Mouse (Mus musculus): ENCODE results near the gene Emilin2. TPM values are rescaled to one million over a fixed set of nuclear protein-coding genes. Genes with fewer than 3 reads are reported as not detected.

Gene Emilin2
- polyA plus RNA-seq, 1 experiment from 2014 or later, result 1.8 TPM

GRCm38 (mm10) chr17:71307251-71307790 lies 4.5 kb downstream of the Emilin2 start:
- DNase-seq (no peak), ATAC-seq (ENCODE audit: low FRiP score, low TSS enrichment) (no peak)
- no peak overlapping the region for H3K27ac ChIP-seq (replicated peaks; ENCODE audit: low read depth, low read length)
- no peaks in the 10 kb centered on the region for H3K9me3 ChIP-seq (ENCODE audit: control insufficient read depth, low read length)
- peaks cover 14% of the 10 kb centered on the region; the same call in 1 of the 2 replicates for H3K4me1 ChIP-seq (ENCODE audit: control insufficient read depth, insufficient read depth, low read length)
- H3K36me3 ChIP-seq (ENCODE audit: control insufficient read depth, insufficient read depth, low read length), result no peaks in the 10 kb centered on the region
- H3K27me3 ChIP-seq (ENCODE audit: control insufficient read depth, insufficient read depth, low read length), result peaks cover 25% of the 10 kb centered on the region
- no peak overlapping the region for H3K9ac ChIP-seq (replicated peaks; ENCODE audit: low read length)
- H3K4me2 ChIP-seq (ENCODE audit: low read length), result no peak overlapping the region
- H3K4me3 ChIP-seq (replicated peaks; ENCODE audit: low read depth, low read length), result no peak overlapping the region
- 88% methylated on average over 10 of the region's 10 CpGs for WGBS

- WGBS, result 82% methylated on average over 4 of the region's 4 CpGs
- no peak overlapping the region for H3K4me3 ChIP-seq (replicated peaks; ENCODE audit: low read depth, low read length)
- no peaks in the 10 kb centered on the region for H3K36me3 ChIP-seq (ENCODE audit: control insufficient read depth, insufficient read depth, low read length)
- no peak overlapping the region for H3K9ac ChIP-seq (replicated peaks; ENCODE audit: low read length)
- peaks cover 19% of the 10 kb centered on the region for H3K27me3 ChIP-seq (ENCODE audit: control insufficient read depth, insufficient read depth, low read length)
- no peaks in the 10 kb centered on the region for H3K9me3 ChIP-seq (ENCODE audit: control insufficient read depth, low read length)
- peaks cover 14% of the 10 kb centered on the region; the same call in 1 of the 2 replicates for H3K4me1 ChIP-seq (ENCODE audit: control insufficient read depth, insufficient read depth, low read length)
- ATAC-seq (ENCODE audit: low FRiP score, low TSS enrichment) (no peak), DNase-seq (no peak)
- H3K4me2 ChIP-seq (ENCODE audit: low read length), result no peak overlapping the region
- no peak overlapping the region for H3K27ac ChIP-seq (replicated peaks; ENCODE audit: low read depth, low read length)
Observed at GRCm38 (mm10) chr17:71306716-71307115, 5.1 kb downstream of the Emilin2 start.

GRCm38 (mm10) chr17:71306091-71306490 lies 5.7 kb downstream of the Emilin2 start:
- H3K4me2 ChIP-seq (ENCODE audit: low read length), result no peak overlapping the region
- no peak overlapping the region for H3K4me3 ChIP-seq (replicated peaks; ENCODE audit: low read depth, low read length)
- H3K9me3 ChIP-seq (ENCODE audit: control insufficient read depth, low read length), result no peaks in the 10 kb centered on the region
- H3K27me3 ChIP-seq (ENCODE audit: control insufficient read depth, insufficient read depth, low read length), result peaks cover 14% of the 10 kb centered on the region
- ATAC-seq (ENCODE audit: low FRiP score, low TSS enrichment) (no peak), DNase-seq (no peak)
- no peak overlapping the region for H3K9ac ChIP-seq (replicated peaks; ENCODE audit: low read length)
- peaks cover 10% of the 10 kb centered on the region; the same call in 1 of the 2 replicates for H3K4me1 ChIP-seq (ENCODE audit: control insufficient read depth, insufficient read depth, low read length)
- H3K27ac ChIP-seq (replicated peaks; ENCODE audit: low read depth, low read length), result no peak overlapping the region
- H3K36me3 ChIP-seq (ENCODE audit: control insufficient read depth, insufficient read depth, low read length), result no peaks in the 10 kb centered on the region
- WGBS, result 87% methylated on average over 6 of the region's 6 CpGs

GRCm38 (mm10) chr17:71303444-71303843 lies 8.3 kb downstream of the Emilin2 start:
- ATAC-seq (ENCODE audit: low FRiP score, low TSS enrichment), result no peak
- H3K36me3 ChIP-seq (ENCODE audit: control insufficient read depth, insufficient read depth, low read length), result no peaks in the 10 kb centered on the region

DNA sequence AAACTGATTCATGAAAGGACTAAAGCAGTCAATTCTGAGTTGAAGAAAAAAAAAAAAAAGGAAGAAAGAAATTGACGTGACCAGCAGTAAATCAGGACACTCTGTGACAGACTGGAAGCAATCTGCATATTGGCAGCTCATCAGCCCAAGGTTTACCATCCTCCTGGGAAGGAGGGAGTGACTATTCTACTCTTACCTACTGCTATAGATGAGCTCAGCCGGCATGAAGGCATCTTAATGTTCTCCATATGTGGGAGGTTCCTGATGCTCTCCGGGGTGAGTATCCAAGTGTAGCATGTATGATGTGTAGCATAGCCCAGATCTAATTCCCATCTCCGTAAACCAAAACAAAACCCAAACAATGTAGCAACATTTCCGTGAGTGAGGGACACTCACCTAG lies 10.4 kb downstream of the Emilin2 start:
- ATAC-seq (ENCODE audit: low FRiP score, low TSS enrichment), result no peak
- 88% methylated on average over 5 of the region's 5 CpGs for WGBS
- no peak overlapping the region for H3K27ac ChIP-seq (replicated peaks; ENCODE audit: low read depth, low read length)

More at GRCm38 (mm10) chr17:71303444-71303843, 8.3 kb downstream of the Emilin2 start:
- 82% methylated on average over 6 of the region's 6 CpGs for WGBS
- Histone ChIP-seq H3K27ac (replicated peaks; ENCODE audit: low read depth, low read length) (no peak overlapping the region), H3K9me3 (ENCODE audit: control insufficient read depth, low read length) (no peaks in the 10 kb centered on the region), H3K4me1 (ENCODE audit: control insufficient read depth, insufficient read depth, low read length) (no peaks in the 10 kb centered on the region), H3K4me3 (replicated peaks; ENCODE audit: low read depth, low read length) (no peak overlapping the region), H3K4me2 (ENCODE audit: low read length) (no peak overlapping the region), H3K9ac (replicated peaks; ENCODE audit: low read length) (no peak overlapping the region), H3K27me3 (ENCODE audit: control insufficient read depth, insufficient read depth, low read length) (no peaks in the 10 kb centered on the region)
- DNase-seq, result no peak

GRCm38 (mm10) chr17:71300338-71300737 lies 11.4 kb downstream of the Emilin2 start:
- ATAC-seq (ENCODE audit: low FRiP score, low TSS enrichment) (no peak), DNase-seq (no peak)
- Histone ChIP-seq H3K4me2 (ENCODE audit: low read length) (no peak overlapping the region), H3K9me3 (ENCODE audit: control insufficient read depth, low read length) (no peaks in the 10 kb centered on the region), H3K9ac (replicated peaks; ENCODE audit: low read length) (no peak overlapping the region), H3K27me3 (ENCODE audit: control insufficient read depth, insufficient read depth, low read length) (no peaks in the 10 kb centered on the region), H3K27ac (replicated peaks; ENCODE audit: low read depth, low read length) (no peak overlapping the region), H3K36me3 (ENCODE audit: control insufficient read depth, insufficient read depth, low read length) (no peaks in the 10 kb centered on the region), H3K4me1 (ENCODE audit: control insufficient read depth, insufficient read depth, low read length) (no peaks in the 10 kb centered on the region), H3K4me3 (replicated peaks; ENCODE audit: low read depth, low read length) (no peak overlapping the region)
- 88% methylated on average over 2 of the region's 2 CpGs for WGBS

More for the DNA sequence above, 10.4 kb downstream of the Emilin2 start:
- Histone ChIP-seq H3K36me3 (ENCODE audit: control insufficient read depth, insufficient read depth, low read length) (no peaks in the 10 kb centered on the region), H3K9ac (replicated peaks; ENCODE audit: low read length) (no peak overlapping the region), H3K4me3 (replicated peaks; ENCODE audit: low read depth, low read length) (no peak overlapping the region), H3K4me2 (ENCODE audit: low read length) (no peak overlapping the region), H3K27me3 (ENCODE audit: control insufficient read depth, insufficient read depth, low read length) (no peaks in the 10 kb centered on the region), H3K4me1 (ENCODE audit: control insufficient read depth, insufficient read depth, low read length) (no peaks in the 10 kb centered on the region), H3K9me3 (ENCODE audit: control insufficient read depth, low read length) (no peaks in the 10 kb centered on the region)
- DNase-seq, result no peak

DNA sequence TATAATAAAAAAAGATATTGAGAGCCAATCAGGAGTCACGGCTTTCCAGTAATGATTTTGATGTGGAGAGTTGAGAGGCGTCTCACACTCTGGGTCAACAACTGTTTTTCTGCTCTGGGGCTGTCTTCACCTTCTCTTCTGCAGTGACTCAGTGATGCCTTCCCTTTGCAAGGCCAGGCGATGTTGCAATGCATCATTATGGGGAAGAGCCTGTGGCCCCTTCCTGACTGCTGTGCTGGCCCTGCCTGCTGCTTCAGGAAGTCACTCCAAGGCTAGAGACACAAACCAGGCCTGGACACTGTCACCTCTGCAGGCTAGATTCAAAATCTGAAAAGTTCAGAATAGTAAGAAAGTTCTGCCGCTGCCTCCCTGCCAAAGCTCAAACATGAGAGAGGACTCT lies 11.9 kb downstream of the Emilin2 start:
- no peak for ATAC-seq (ENCODE audit: low FRiP score, low TSS enrichment)

DNA sequence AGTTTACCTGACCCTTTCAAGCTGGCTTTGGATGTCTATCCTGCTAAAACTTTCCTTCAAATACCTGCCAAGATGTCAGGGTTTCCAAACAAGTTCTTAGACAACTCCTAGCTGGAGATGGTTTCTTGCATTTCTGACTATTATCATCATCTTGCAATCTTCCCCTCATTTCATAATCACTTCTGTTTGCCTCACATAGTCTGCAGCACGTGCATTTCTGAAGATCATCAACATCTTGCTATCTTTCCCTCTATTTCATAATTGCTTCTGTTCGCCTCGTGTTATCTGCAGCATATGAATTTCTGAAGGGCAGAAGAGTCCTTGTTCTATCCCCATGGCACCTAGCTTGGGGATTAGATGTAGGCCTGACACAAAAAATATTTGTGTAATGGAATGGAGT lies 17.2 kb downstream of the Emilin2 start:
- no peak for ATAC-seq (ENCODE audit: low FRiP score, low TSS enrichment)
- WGBS, result 84% methylated on average over 3 of the region's 3 CpGs

More for the DNA sequence above, 11.9 kb downstream of the Emilin2 start:
- Histone ChIP-seq H3K27ac (replicated peaks; ENCODE audit: low read depth, low read length) (no peak overlapping the region), H3K4me2 (ENCODE audit: low read length) (no peak overlapping the region), H3K4me3 (replicated peaks; ENCODE audit: low read depth, low read length) (no peak overlapping the region), H3K9me3 (ENCODE audit: control insufficient read depth, low read length) (no peaks in the 10 kb centered on the region), H3K9ac (replicated peaks; ENCODE audit: low read length) (no peak overlapping the region), H3K27me3 (ENCODE audit: control insufficient read depth, insufficient read depth, low read length) (no peaks in the 10 kb centered on the region), H3K36me3 (ENCODE audit: control insufficient read depth, insufficient read depth, low read length) (no peaks in the 10 kb centered on the region), H3K4me1 (ENCODE audit: control insufficient read depth, insufficient read depth, low read length) (no peaks in the 10 kb centered on the region)
- no peak for DNase-seq
- 98% methylated on average over 4 of the region's 4 CpGs for WGBS

GRCm38 (mm10) chr17:71292897-71293296 lies 18.9 kb downstream of the Emilin2 start:
- Histone ChIP-seq H3K27ac (replicated peaks; ENCODE audit: low read depth, low read length) (no peak overlapping the region), H3K4me1 (ENCODE audit: control insufficient read depth, insufficient read depth, low read length) (no peaks in the 10 kb centered on the region), H3K4me3 (replicated peaks; ENCODE audit: low read depth, low read length) (no peak overlapping the region), H3K27me3 (ENCODE audit: control insufficient read depth, insufficient read depth, low read length) (no peaks in the 10 kb centered on the region), H3K9me3 (ENCODE audit: control insufficient read depth, low read length) (no peaks in the 10 kb centered on the region), H3K9ac (replicated peaks; ENCODE audit: low read length) (no peak overlapping the region), H3K36me3 (ENCODE audit: control insufficient read depth, insufficient read depth, low read length) (no peaks in the 10 kb centered on the region), H3K4me2 (ENCODE audit: low read length) (no peak overlapping the region)
- 89% methylated on average over 4 of the region's 4 CpGs for WGBS
- DNase-seq (no peak), ATAC-seq (ENCODE audit: low FRiP score, low TSS enrichment) (no peak)

More for the DNA sequence above, 17.2 kb downstream of the Emilin2 start:
- Histone ChIP-seq H3K9ac (replicated peaks; ENCODE audit: low read length) (no peak overlapping the region), H3K36me3 (ENCODE audit: control insufficient read depth, insufficient read depth, low read length) (no peaks in the 10 kb centered on the region), H3K27ac (replicated peaks; ENCODE audit: low read depth, low read length) (no peak overlapping the region), H3K27me3 (ENCODE audit: control insufficient read depth, insufficient read depth, low read length) (no peaks in the 10 kb centered on the region), H3K4me2 (ENCODE audit: low read length) (no peak overlapping the region), H3K4me1 (ENCODE audit: control insufficient read depth, insufficient read depth, low read length) (no peaks in the 10 kb centered on the region), H3K9me3 (ENCODE audit: control insufficient read depth, low read length) (no peaks in the 10 kb centered on the region), H3K4me3 (replicated peaks; ENCODE audit: low read depth, low read length) (no peak overlapping the region)
- DNase-seq, result no peak
